Mouse (Mus musculus) ES-E14 (cell line): ENCODE data around the gene Tubgcp2.

Experiments used
- CHD2 ChIP-seq: IDR thresholded peaks from 2 replicates; pipeline ENCODE4 v1.6.1; 2014; ENCODE audit warnings: mild to moderate bottlenecking, low read depth, low read length, inconsistent platforms
- MAFK ChIP-seq: IDR thresholded peaks from 2 replicates; pipeline ENCODE4 v1.6.1; 2014; ENCODE audit warnings: mild to moderate bottlenecking, low read depth, low read length, inconsistent platforms; ENCODE audit not compliant: insufficient read depth
- ZC3H11A ChIP-seq: IDR thresholded peaks from 2 replicates; pipeline ENCODE4 v1.6.1; 2012; ENCODE audit warnings: low read depth, mild to moderate bottlenecking, inconsistent platforms, low read length, borderline replicate concordance

- TF ChIP-seq MAFK: no peak
- TF ChIP-seq ZC3H11A: no peak
- no peak for TF ChIP-seq CHD2
Measured at GRCm38 (mm10) chr7:139970216-139970919, 66.1 kb downstream of the Tubgcp2 start.
